Mouse (Mus musculus) liver, postnatal 0 days (tissue): ENCODE data around the gene Prpf3.

Experiments
- CTCF ChIP-seq: sonication (generic); IDR thresholded peaks from 2 replicates; pipeline ENCODE4 v1.5.1; 2016; ENCODE audit warnings: antibody characterized with exemption, low read depth
- EP300 ChIP-seq: IDR thresholded peaks from 2 replicates; pipeline ENCODE4 v1.6.1; 2016; ENCODE audit warnings: antibody characterized with exemption, low read depth, mild to moderate bottlenecking

GRCm38 (mm10) chr3:95829053-95829452 is 26.6 kb downstream of the Prpf3 start:
- TF ChIP-seq CTCF (no peak), EP300 (no peak)
